9 mouse cellular contexts compared by ENCODE assay signal in the genomic region with DNA sequence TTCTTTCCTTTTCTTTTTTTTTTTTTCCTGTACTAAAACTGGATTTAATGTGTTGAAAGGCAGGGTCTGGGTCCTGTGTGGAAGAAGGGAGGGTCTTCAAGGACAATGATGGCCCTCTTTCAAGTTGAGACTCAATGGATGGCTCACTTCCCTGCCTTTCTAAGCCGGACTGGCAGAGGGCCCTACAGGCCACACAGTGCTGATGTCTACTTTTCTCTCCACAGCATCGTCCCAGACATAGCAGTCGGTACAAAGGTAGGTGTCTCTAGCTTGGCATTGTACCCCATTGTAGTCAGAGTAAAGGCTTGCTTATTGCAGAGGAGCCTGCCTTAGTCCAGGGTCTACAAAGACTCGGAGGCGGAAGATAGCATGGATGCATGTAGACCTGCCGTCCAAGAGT. TPM values are rescaled to one million over a fixed set of nuclear protein-coding genes. Genes with fewer than 3 reads are reported as not detected.
DNase-seq lines count a peak whose midpoint lies in the region; ATAC-seq and TF ChIP-seq lines count a peak whose summit lies in the region.
"Had no signal": no experiment of that assay in that cellular context is flagged by ENCODE, and none has a peak within 500 bp of the region (broad histone marks: within the 10 kb centered on the region; RNA-seq: fewer than 3 reads in every experiment).

No protein-coding gene starts in this region.

- ATAC-seq in lung, embryonic 16.5 days (ENCODE audit: low read depth), result no peak
- no peak for ATAC-seq in neural tube, embryonic 15.5 days (ENCODE audit: low FRiP score)

- H3K27me3 ChIP-seq in cerebellum, adult 2 months (ENCODE audit: control insufficient read depth, insufficient read depth, low read length), result no peaks in the 10 kb centered on the region
- no peaks in the 10 kb centered on the region for H3K27me3 ChIP-seq in lung, embryonic 16.5 days (ENCODE audit: control insufficient read depth, insufficient read depth, low read depth, low read length)
- H3K27me3 ChIP-seq in limb, embryonic 10.5 days (ENCODE audit: low read depth, poor library complexity, severe bottlenecking), result no peaks in the 10 kb centered on the region
- no peaks in the 10 kb centered on the region for H3K27me3 ChIP-seq in neural tube, embryonic 15.5 days (replicated peaks)

- TF ChIP-seq POLR2A in cerebellum, adult 2 months (IDR thresholded peaks at IDR 0.05; ENCODE audit: borderline replicate concordance, insufficient read depth, low read length), result no peak

- peak overlapping the region; percentile 85 for H3K4me2 ChIP-seq in lung, embryonic 16.5 days (ENCODE audit: low read depth, low read length)
- peak overlapping the region; percentile 92 for H3K4me2 ChIP-seq in neural tube, embryonic 15.5 days

- no peak overlapping the region for H3K27ac ChIP-seq in cerebellum, adult 2 months (ENCODE audit: insufficient read depth, low read length)
- H3K27ac ChIP-seq in lung, embryonic 16.5 days (ENCODE audit: low read length), result peak overlapping the region; percentile 100
- H3K27ac ChIP-seq in limb, embryonic 10.5 days, result peak overlapping the region; percentile 14; the same call in 1 of the 2 replicates
- peak overlapping the region; percentile 100 for H3K27ac ChIP-seq in neural tube, embryonic 15.5 days (replicated peaks)

- no peak for DNase-seq in cerebellum, adult 2 months
- DNase-seq in cerebellum, postnatal 4 days (ENCODE audit: low spot score in 2 of 2), result no peak
- no peak for DNase-seq in lung, postnatal 36 days
- DNase-seq in limb, embryonic 10.5 days (ENCODE audit: low spot score), result no peak
- no peak for DNase-seq in right cerebral cortex, adult 18-20 months
- DNase-seq in adrenal gland, postnatal 14 days, result no peak

- H3K36me3 ChIP-seq in lung, embryonic 16.5 days (ENCODE audit: control insufficient read depth, insufficient read depth, low read length), result peaks cover 29% of the 10 kb centered on the region
- H3K36me3 ChIP-seq in limb, embryonic 10.5 days, result peaks cover 56% of the 10 kb centered on the region
- H3K36me3 ChIP-seq in neural tube, embryonic 15.5 days, result peaks cover 34% of the 10 kb centered on the region

- H3K9me3 ChIP-seq in lung, embryonic 16.5 days (ENCODE audit: control insufficient read depth, low read length), result no peaks in the 10 kb centered on the region
- H3K9me3 ChIP-seq in limb, embryonic 10.5 days (replicated peaks), result no peaks in the 10 kb centered on the region
- H3K9me3 ChIP-seq in neural tube, embryonic 15.5 days (replicated peaks), result no peaks in the 10 kb centered on the region

- TF ChIP-seq CTCF in cerebellum, adult 2 months (IDR thresholded peaks at IDR 0.05; ENCODE audit: borderline replicate concordance, insufficient read depth, low read depth, low read length), result no peak

- H3K4me3 ChIP-seq in cerebellum, adult 2 months (replicated peaks; ENCODE audit: insufficient read depth, low read depth, low read length), result peak overlapping the region; percentile 30
- peak overlapping the region; percentile 93 for H3K4me3 ChIP-seq in lung, embryonic 16.5 days (ENCODE audit: low read length)
- H3K4me3 ChIP-seq in limb, embryonic 10.5 days, result peak overlapping the region; percentile 99
- H3K4me3 ChIP-seq in neural tube, embryonic 15.5 days (replicated peaks), result peak overlapping the region; percentile 92

- WGBS in cerebellum, adult 2 months, result 10% methylated on average over 6 of the region's 6 CpGs
- 14% methylated on average over 6 of the region's 6 CpGs for WGBS in lung, embryonic 16.5 days
- 67% methylated on average over 6 of the region's 6 CpGs for WGBS in limb, embryonic 10.5 days
- WGBS in neural tube, embryonic 15.5 days, result 48% methylated on average over 6 of the region's 6 CpGs

- H3K4me1 ChIP-seq in cerebellum, adult 2 months (ENCODE audit: control insufficient read depth, insufficient read depth, low read length), result peaks cover 52% of the 10 kb centered on the region
- peaks cover 45% of the 10 kb centered on the region for H3K4me1 ChIP-seq in lung, embryonic 16.5 days (replicated peaks; ENCODE audit: control insufficient read depth, insufficient read depth, low read length)
- peaks cover 69% of the 10 kb centered on the region for H3K4me1 ChIP-seq in limb, embryonic 10.5 days
- peaks cover 74% of the 10 kb centered on the region for H3K4me1 ChIP-seq in neural tube, embryonic 15.5 days

- H3K9ac ChIP-seq in lung, embryonic 16.5 days (ENCODE audit: low read length), result peak overlapping the region; percentile 99
- H3K9ac ChIP-seq in neural tube, embryonic 15.5 days (replicated peaks), result peak overlapping the region; percentile 99

RNA-seq across cellular contexts. Expression of gene Ptbp1, which starts 2.1 kb away (rescaled TPM):
- polyA plus RNA-seq in cerebellum, adult 2 months (2012; rRNA removed), result 64.2 and 68.6 TPM in 2 replicates
- 344 and 371 TPM in 2 replicates for polyA plus RNA-seq in lung, embryonic 16.5 days (2015; fragmentation: Nextera tagmentation; extraction: Ambion mirVana)
- polyA plus RNA-seq in limb, embryonic 10.5 days (2016; fragmentation: Nextera tagmentation; extraction: Ambion mirVana), result 485 and 494 TPM in 2 replicates
- polyA plus RNA-seq in neural tube, embryonic 15.5 days (2015; fragmentation: Nextera tagmentation; extraction: Ambion mirVana), result 55.8 and 121 TPM in 2 replicates
- total RNA-seq in adrenal gland, postnatal 14 days (2021), result 291 and 302 TPM in 2 replicates

RNA-seq across cellular contexts. Expression of gene Prtn3, which starts 18.0 kb away (rescaled TPM):
- 2.4 and 2.5 TPM in 2 replicates for polyA plus RNA-seq in cerebellum, adult 2 months (2012; rRNA removed)
- 3.0 and 4.0 TPM in 2 replicates for polyA plus RNA-seq in lung, embryonic 16.5 days (2015; fragmentation: Nextera tagmentation; extraction: Ambion mirVana)
- polyA plus RNA-seq in limb, embryonic 10.5 days (2016; fragmentation: Nextera tagmentation; extraction: Ambion mirVana), result 9.1 and 15.3 TPM in 2 replicates
- polyA plus RNA-seq in neural tube, embryonic 15.5 days (2015; fragmentation: Nextera tagmentation; extraction: Ambion mirVana), result 9.0 and 9.5 TPM in 2 replicates
- 1.0 TPM in 1 of 2 replicates, not detected in the other for total RNA-seq in adrenal gland, postnatal 14 days (2021)
- total RNA-seq: neutrophil, adult 5-6 weeks had no signal

RNA-seq across cellular contexts. Expression of gene Plppr3, which starts 18.2 kb away (rescaled TPM):
- polyA plus RNA-seq in cerebellum, adult 2 months (2012; rRNA removed), result 46.0 and 49.3 TPM in 2 replicates
- 22.6 and 26.4 TPM in 2 replicates for polyA plus RNA-seq in lung, embryonic 16.5 days (2015; fragmentation: Nextera tagmentation; extraction: Ambion mirVana)
- 108 and 140 TPM in 2 replicates for polyA plus RNA-seq in limb, embryonic 10.5 days (2016; fragmentation: Nextera tagmentation; extraction: Ambion mirVana)
- polyA plus RNA-seq in neural tube, embryonic 15.5 days (2015; fragmentation: Nextera tagmentation; extraction: Ambion mirVana), result 316 and 385 TPM in 2 replicates
- 0.93 and 2.2 TPM in 2 replicates for total RNA-seq in adrenal gland, postnatal 14 days (2021)

RNA-seq across cellular contexts. Expression of gene Elane, which starts 29.8 kb away (rescaled TPM):
- 0.15 TPM in 1 of 2 replicates, not detected in the other for polyA plus RNA-seq in cerebellum, adult 2 months (2012; rRNA removed)
- 0.26 and 1.2 TPM in 2 replicates for polyA plus RNA-seq in lung, embryonic 16.5 days (2015; fragmentation: Nextera tagmentation; extraction: Ambion mirVana)
- polyA plus RNA-seq in limb, embryonic 10.5 days (2016; fragmentation: Nextera tagmentation; extraction: Ambion mirVana), result not detected in 2 replicates
- polyA plus RNA-seq in neural tube, embryonic 15.5 days (2015; fragmentation: Nextera tagmentation; extraction: Ambion mirVana), result 0.31 and 0.50 TPM in 2 replicates
- total RNA-seq in adrenal gland, postnatal 14 days (2021), result 0.70 TPM in 1 of 2 replicates, not detected in the other
- total RNA-seq: neutrophil, adult 5-6 weeks had no signal

RNA-seq across cellular contexts. Expression of gene Cfd, which starts 34.4 kb away (rescaled TPM):
- 0.29 and 0.41 TPM in 2 replicates for polyA plus RNA-seq in cerebellum, adult 2 months (2012; rRNA removed)
- polyA plus RNA-seq in lung, embryonic 16.5 days (2015; fragmentation: Nextera tagmentation; extraction: Ambion mirVana), result not detected in 2 replicates
- not detected in 2 replicates for polyA plus RNA-seq in limb, embryonic 10.5 days (2016; fragmentation: Nextera tagmentation; extraction: Ambion mirVana)
- not detected in 2 replicates for polyA plus RNA-seq in neural tube, embryonic 15.5 days (2015; fragmentation: Nextera tagmentation; extraction: Ambion mirVana)
- 561 and 750 TPM in 2 replicates for total RNA-seq in adrenal gland, postnatal 14 days (2021)
- total RNA-seq: neutrophil, adult 5-6 weeks had no signal

Comparison
In these comparisons a context has a peak if more than half of its experiments do, and no peak if none do; other contexts are left out.
1. H3K4me3 ChIP-seq: peak in every context shown above with its lines; median percentile 99 in limb, embryonic 10.5 days; 93 in lung, embryonic 16.5 days; 92 in neural tube, embryonic 15.5 days; 30 in cerebellum, adult 2 months.